Mouse (Mus musculus) embryonic facial prominence, embryonic 10.5 days (tissue): ENCODE measurements around the gene Atad2b. TPM values are rescaled to one million over a fixed set of nuclear protein-coding genes. Genes with fewer than 3 reads are reported as not detected.

ENCODE experiments used
- DNase-seq: peaks from one replicate; pipeline ENCODE4 v3.0.0-alpha.2; 2017; ENCODE audit warnings: low spot score
- H3K27ac ChIP-seq: fragments of 300-500 bp; sonication (generic); replicated peaks from 2 replicates; pipeline ENCODE4 v1.5.1; 2016; ENCODE audit warnings: mild to moderate bottlenecking
- H3K27me3 ChIP-seq: fragments of 300-500 bp; sonication (generic); replicated peaks from 2 replicates; pipeline ENCODE4 v1.6.1; 2016; ENCODE audit warnings: low read depth, mild to moderate bottlenecking; ENCODE audit not compliant: poor library complexity, severe bottlenecking
- H3K36me3 ChIP-seq: fragments of 300-500 bp; sonication (generic); replicated peaks from 2 replicates; pipeline ENCODE4 v1.6.1; 2016; ENCODE audit warnings: mild to moderate bottlenecking, moderate library complexity
- H3K4me1 ChIP-seq: fragments of 300-500 bp; sonication (generic); 2 replicates; pipeline ENCODE4 v1.6.1; 2016
- H3K4me3 ChIP-seq: fragments of 300-500 bp; sonication (generic); 2 replicates; pipeline ENCODE4 v1.5.1; 2016; ENCODE audit warnings: mild to moderate bottlenecking, moderate library complexity
- H3K9me3 ChIP-seq: fragments of 300-500 bp; sonication (generic); 2 replicates; pipeline ENCODE4 v1.6.1; 2016; ENCODE audit warnings: mild to moderate bottlenecking
- WGBS: fragments of 180-500 bp; shearing (Covaris S2); methylation state at CpG from one replicate; pipeline ENCODE4 v1.1.7; 2016; 5-methylcytosine and 5-hydroxymethylcytosine counted together
- polyA plus RNA-seq: library from polyadenylated mRNA; unstranded; fragments of >200 nt; fragmentation: Nextera tagmentation; extraction: Ambion mirVana; gene quantifications from 2 replicates; pipeline ENCODE4 v1.2.1, GENCODE M21; 2016

Atad2b gene
- polyA plus RNA-seq, 1 experiment from 2014 or later: 14.8 TPM

GRCm38 (mm10) chr12:5029035-5029434 lies 111.9 kb downstream of the Atad2b start:
- H3K27ac ChIP-seq: no peak overlapping the region
- no peaks in the 10 kb centered on the region for H3K9me3 ChIP-seq
- H3K27me3 ChIP-seq: no peaks in the 10 kb centered on the region
- H3K4me1 ChIP-seq: no peaks in the 10 kb centered on the region
- WGBS: 89% methylated on average over 5 of the region's 5 CpGs
- DNase-seq: no peak
- H3K36me3 ChIP-seq: peaks cover 88% of the 10 kb centered on the region
- no peak overlapping the region for H3K4me3 ChIP-seq

GRCm38 (mm10) chr12:5038008-5038407 lies 120.9 kb downstream of the Atad2b start:
- WGBS: 91% methylated on average over 2 of the region's 2 CpGs
- Histone ChIP-seq H3K27me3 (no peaks in the 10 kb centered on the region), H3K9me3 (no peaks in the 10 kb centered on the region), H3K27ac (no peak overlapping the region), H3K36me3 (peaks cover 81% of the 10 kb centered on the region), H3K4me3 (no peak overlapping the region), H3K4me1 (no peaks in the 10 kb centered on the region)
- DNase-seq: no peak

GRCm38 (mm10) chr12:5044141-5044540 lies 127.0 kb downstream of the Atad2b start:
- no peak overlapping the region for H3K27ac ChIP-seq
- DNase-seq: no peak
- 89% methylated on average over 15 of the region's 15 CpGs for WGBS

GRCm38 (mm10) chr12:5048104-5048503 lies 131.0 kb downstream of the Atad2b start:
- no peak overlapping the region for H3K4me3 ChIP-seq
- peaks cover 26% of the 10 kb centered on the region for H3K36me3 ChIP-seq
- DNase-seq: no peak
- H3K27me3 ChIP-seq: no peaks in the 10 kb centered on the region
- H3K9me3 ChIP-seq: peaks cover 22% of the 10 kb centered on the region
- H3K27ac ChIP-seq: no peak overlapping the region
- 94% methylated on average over 4 of the region's 4 CpGs for WGBS
- no peaks in the 10 kb centered on the region for H3K4me1 ChIP-seq

More at GRCm38 (mm10) chr12:5044141-5044540, 127.0 kb downstream of the Atad2b start:
- Histone ChIP-seq H3K9me3 (no peaks in the 10 kb centered on the region), H3K4me1 (no peaks in the 10 kb centered on the region), H3K27me3 (no peaks in the 10 kb centered on the region), H3K4me3 (no peak overlapping the region), H3K36me3 (peaks cover 52% of the 10 kb centered on the region)

GRCm38 (mm10) chr12:5067590-5067989 lies 150.4 kb downstream of the Atad2b start:
- no peaks in the 10 kb centered on the region for H3K27me3 ChIP-seq
- no peak overlapping the region for H3K27ac ChIP-seq
- H3K4me1 ChIP-seq: no peaks in the 10 kb centered on the region
- WGBS: 64% methylated on average over 3 of the region's 3 CpGs
- no peaks in the 10 kb centered on the region for H3K36me3 ChIP-seq
- H3K9me3 ChIP-seq: no peaks in the 10 kb centered on the region
- no peak overlapping the region for H3K4me3 ChIP-seq
- DNase-seq: no peak

GRCm38 (mm10) chr12:5070131-5070530 lies 153.0 kb downstream of the Atad2b start:
- H3K36me3 ChIP-seq: no peaks in the 10 kb centered on the region
- 90% methylated on average over 3 of the region's 3 CpGs for WGBS

GRCm38 (mm10) chr12:5073191-5073590 lies 156.0 kb downstream of the Atad2b start:
- Histone ChIP-seq H3K4me3 (no peak overlapping the region), H3K36me3 (no peaks in the 10 kb centered on the region), H3K27ac (no peak overlapping the region), H3K9me3 (no peaks in the 10 kb centered on the region), H3K4me1 (no peaks in the 10 kb centered on the region), H3K27me3 (no peaks in the 10 kb centered on the region)
- no peak for DNase-seq
- 91% methylated on average over 12 of the region's 12 CpGs for WGBS

More at GRCm38 (mm10) chr12:5070131-5070530, 153.0 kb downstream of the Atad2b start:
- Histone ChIP-seq H3K4me1 (no peaks in the 10 kb centered on the region), H3K4me3 (no peak overlapping the region), H3K9me3 (no peaks in the 10 kb centered on the region), H3K27me3 (no peaks in the 10 kb centered on the region), H3K27ac (no peak overlapping the region)
- no peak for DNase-seq

- H3K4me3 ChIP-seq: no peak overlapping the region
- WGBS: 92% methylated on average over 4 of the region's 4 CpGs
- H3K36me3 ChIP-seq: peaks cover 32% of the 10 kb centered on the region
- no peak for DNase-seq
- no peak overlapping the region for H3K27ac ChIP-seq
- H3K27me3 ChIP-seq: no peaks in the 10 kb centered on the region
- H3K4me1 ChIP-seq: no peaks in the 10 kb centered on the region
- no peaks in the 10 kb centered on the region for H3K9me3 ChIP-seq
Observed at GRCm38 (mm10) chr12:5081480-5081879, 164.3 kb downstream of the Atad2b start.

- H3K4me1 ChIP-seq: peaks cover 14% of the 10 kb centered on the region
- no peaks in the 10 kb centered on the region for H3K9me3 ChIP-seq
- no peak overlapping the region for H3K4me3 ChIP-seq
- 93% methylated on average over 5 of the region's 5 CpGs for WGBS
- peaks cover 35% of the 10 kb centered on the region for H3K36me3 ChIP-seq
- no peak overlapping the region for H3K27ac ChIP-seq
- no peak for DNase-seq
- H3K27me3 ChIP-seq: no peaks in the 10 kb centered on the region
Observed at GRCm38 (mm10) chr12:5084714-5085113, 167.6 kb downstream of the Atad2b start.

GRCm38 (mm10) chr12:5087787-5088519 lies 170.8 kb downstream of the Atad2b start:
- WGBS: 58% methylated on average over 10 of the region's 10 CpGs
- Histone ChIP-seq H3K4me1 (peaks cover 20% of the 10 kb centered on the region), H3K9me3 (no peaks in the 10 kb centered on the region)

GRCm38 (mm10) chr12:5088639-5089038 lies 171.5 kb downstream of the Atad2b start:
- peak overlapping the region; percentile 10; the same call in 1 of the 2 replicates for H3K27ac ChIP-seq
- H3K36me3 ChIP-seq: peaks cover 26% of the 10 kb centered on the region
- H3K4me1 ChIP-seq: peaks cover 20% of the 10 kb centered on the region
- DNase-seq: no peak
- H3K27me3 ChIP-seq: no peaks in the 10 kb centered on the region
- H3K9me3 ChIP-seq: no peaks in the 10 kb centered on the region
- WGBS: 55% methylated on average over 1 of the region's 1 CpGs
- H3K4me3 ChIP-seq: no peak overlapping the region

More at GRCm38 (mm10) chr12:5087787-5088519, 170.8 kb downstream of the Atad2b start:
- no peak overlapping the region for H3K4me3 ChIP-seq
- H3K27me3 ChIP-seq: no peaks in the 10 kb centered on the region
- H3K36me3 ChIP-seq: peaks cover 33% of the 10 kb centered on the region
- no peak overlapping the region for H3K27ac ChIP-seq
- DNase-seq: peak; percentile 21
